Mouse (Mus musculus) ZHBTc4 (cell line): Measurements from ENCODE around the gene Fmod.
A peak's percentile ranks its signal among the peaks of the same experiment; 100 is the strongest.

Source experiments
- DNase-seq: peaks from one replicate; pipeline ENCODE4 v3.0.0-alpha.2; 2011; ENCODE audit warnings: low read depth, low spot score

The Fmod gene

DNA sequence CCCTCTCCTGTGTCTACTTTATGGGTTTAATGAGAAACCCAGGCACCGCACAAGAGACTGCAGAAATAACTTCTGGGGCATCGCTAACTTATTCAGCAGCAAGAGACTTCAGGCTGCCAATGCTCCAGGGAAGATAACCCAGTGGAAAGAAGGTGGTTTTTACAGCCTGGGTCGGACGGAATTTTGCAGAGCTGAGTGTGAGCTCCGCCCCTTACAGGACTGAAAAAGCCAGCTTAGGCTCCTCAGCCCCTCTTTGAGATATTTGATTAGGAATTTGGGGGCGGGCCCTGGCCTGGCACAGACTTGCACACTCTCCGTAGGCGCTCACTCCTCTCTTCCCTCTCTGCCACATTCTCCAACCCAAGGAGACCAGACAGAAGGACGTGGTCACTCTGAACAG lies at the start of gene Fmod:
Gene Fmod, plus strand, starts transcription at position 83 of the 400 bp plus-strand sequence.
- no peak for DNase-seq

DNA sequence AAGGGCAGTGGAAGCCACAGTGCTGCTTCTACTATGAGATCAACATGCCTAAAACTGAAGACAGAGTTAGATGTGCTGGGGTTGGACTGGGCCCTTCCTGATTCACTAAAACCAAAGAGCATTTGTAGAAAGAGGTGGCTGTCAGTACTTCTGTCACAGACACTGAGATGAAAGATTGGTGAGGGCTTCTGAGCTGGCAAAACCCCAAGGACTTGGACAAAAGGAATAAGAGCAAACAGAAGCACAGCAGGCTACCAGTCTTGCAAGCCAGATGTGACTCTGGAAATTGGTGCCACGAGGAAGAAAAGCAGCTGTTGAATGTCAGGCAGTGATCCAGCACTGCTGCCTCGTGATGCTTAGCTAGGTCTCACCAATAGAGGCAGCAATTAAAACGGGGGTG lies 48.2 kb upstream of the Fmod start:
- DNase-seq = no peak

DNA sequence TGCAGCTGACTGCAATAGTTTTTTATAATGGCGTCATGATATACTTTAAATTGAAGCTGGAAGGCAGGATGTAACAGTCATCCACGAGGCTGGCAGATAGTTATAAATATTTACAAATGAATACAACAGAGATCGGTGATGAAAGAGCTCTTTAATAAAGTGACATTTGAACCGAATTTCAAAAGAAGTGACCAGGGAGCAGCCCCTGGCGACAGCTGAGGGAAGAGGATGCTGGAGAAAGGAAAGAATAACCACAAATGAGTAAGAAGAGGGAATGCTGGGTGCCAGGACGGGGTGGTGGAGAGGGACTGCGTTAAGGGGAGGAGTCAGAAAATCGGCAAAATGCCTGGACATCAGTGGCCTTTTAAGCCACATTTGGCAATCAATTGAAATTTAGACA lies 45.8 kb upstream of the Fmod start:
- DNase-seq = no peak

GRCm38 (mm10) chr1:134005490-134005889 lies 31.6 kb upstream of the Fmod start:
- DNase-seq = no peak

- DNase-seq = no peak
Measured at GRCm38 (mm10) chr1:134006105-134006764, 30.8 kb upstream of the Fmod start.

- no peak for DNase-seq
Measured at GRCm38 (mm10) chr1:134024293-134024971, 12.6 kb upstream of the Fmod start.

DNA sequence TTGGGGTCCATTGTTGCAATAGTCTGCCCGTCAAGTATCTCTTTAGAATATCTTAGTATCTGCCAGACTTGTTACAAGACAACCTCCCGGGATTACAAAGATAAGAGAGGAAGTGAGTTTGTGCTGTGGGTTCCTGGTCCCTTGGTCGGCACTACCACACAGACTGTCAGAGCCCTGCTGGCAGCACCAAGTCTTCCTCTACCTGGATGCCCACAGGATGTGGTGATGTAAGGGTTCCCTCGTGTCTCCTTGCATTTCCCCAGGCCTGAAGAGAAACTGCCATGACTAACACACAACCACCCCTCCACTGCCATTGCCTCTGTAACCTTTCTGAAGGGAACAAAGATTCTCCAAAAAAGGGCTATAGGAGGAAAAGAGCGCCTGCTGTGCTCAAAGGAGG lies 11.1 kb upstream of the Fmod start:
- DNase-seq = no peak

DNA sequence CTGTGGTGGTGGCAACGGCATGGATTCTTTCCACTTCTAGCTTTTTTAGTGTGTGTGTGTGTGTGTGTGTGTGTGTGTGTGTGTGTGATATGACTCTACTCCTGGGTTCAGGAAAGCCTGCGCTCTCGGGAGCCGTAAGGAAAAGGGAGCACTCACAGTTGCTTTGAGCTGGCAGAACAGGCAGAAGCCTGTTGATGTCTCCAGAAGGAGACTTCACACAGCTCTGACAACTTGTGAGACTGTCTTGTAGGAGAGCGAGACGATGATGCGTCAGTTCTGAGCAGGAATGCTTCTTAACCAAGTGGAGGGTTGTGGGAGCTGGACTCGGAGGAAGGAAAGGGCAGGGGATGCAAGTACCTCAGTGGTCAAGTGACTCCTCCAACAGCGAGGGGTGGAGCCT lies 10.3 kb upstream of the Fmod start:
- no peak for DNase-seq

DNA sequence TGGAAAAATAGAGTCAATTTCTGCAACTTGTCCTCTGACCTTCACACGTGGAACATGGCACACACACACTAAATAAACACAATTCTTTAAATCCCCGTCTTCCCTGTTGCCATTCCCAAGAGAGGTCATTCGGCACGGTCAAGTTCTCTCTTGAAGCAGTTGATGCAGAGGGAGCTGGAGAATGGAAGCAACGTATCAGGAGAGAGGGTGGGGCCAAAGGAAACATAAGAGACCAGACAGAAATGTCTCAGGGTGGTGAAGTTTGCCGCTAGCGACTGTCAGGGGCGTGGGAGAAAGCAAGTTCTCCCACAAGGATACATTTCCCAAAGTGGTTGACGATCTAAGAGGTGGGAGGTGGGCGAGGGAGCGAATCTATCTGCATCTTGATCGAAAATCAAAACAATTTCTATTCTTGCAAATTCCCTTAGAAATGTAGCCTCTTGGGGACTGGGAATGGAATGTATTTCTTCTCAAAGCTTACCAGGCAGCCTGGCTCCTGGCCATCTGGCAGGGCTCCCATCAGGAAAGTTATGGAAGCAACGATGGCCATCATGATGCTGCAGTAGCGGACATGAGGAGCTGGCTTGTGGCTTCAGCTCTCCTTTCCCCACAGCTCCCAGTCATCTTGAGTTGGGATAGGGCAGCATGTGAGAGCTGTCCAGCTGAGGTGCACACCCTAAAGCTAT lies 8.8 kb upstream of the Fmod start:
- no peak for DNase-seq

DNA sequence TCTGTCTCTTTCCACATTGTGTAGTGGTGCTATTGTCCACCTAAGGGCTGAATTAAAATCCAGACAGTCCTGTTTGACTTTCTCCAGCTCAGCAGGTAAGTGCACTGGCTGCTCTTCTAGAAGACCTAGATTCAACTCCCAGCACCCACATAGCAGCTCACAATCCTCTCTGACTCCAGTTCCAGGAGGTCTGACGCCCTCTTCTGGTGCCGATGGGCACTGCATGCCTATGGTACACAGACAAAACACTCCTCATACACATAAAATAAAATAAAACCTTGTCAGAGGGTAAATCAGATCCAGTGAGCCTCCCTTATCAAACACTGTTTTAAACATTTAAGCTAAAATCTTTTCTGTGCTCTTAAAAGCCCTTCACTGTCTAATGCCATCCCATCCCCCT lies 562 bp upstream of the Fmod start:
- DNase-seq = peak; percentile 72

GRCm38 (mm10) chr1:134038336-134038735 lies 1.3 kb downstream of the Fmod start:
- DNase-seq = no peak

DNA sequence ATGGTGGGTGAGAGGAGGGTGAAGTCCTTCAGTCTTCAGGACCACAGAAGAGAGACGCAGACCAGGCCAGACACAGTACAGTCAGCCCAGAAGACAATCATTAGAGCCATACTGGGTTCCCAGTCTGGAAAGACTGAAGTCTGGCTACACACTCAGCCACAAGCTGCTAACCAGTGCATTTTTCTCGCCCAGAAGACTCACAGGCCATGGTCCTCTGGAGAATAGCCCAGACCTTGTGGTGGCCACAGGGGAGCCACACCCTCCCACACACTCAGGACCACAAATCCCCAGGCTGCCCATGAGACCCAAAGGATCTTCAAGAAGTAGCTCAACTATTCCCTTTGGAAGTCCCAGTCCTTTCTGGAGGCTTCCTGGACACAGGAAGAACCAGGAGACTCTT lies 2.3 kb downstream of the Fmod start:
- DNase-seq = no peak

GRCm38 (mm10) chr1:134041900-134042299 lies 4.8 kb downstream of the Fmod start:
- DNase-seq = no peak

DNA sequence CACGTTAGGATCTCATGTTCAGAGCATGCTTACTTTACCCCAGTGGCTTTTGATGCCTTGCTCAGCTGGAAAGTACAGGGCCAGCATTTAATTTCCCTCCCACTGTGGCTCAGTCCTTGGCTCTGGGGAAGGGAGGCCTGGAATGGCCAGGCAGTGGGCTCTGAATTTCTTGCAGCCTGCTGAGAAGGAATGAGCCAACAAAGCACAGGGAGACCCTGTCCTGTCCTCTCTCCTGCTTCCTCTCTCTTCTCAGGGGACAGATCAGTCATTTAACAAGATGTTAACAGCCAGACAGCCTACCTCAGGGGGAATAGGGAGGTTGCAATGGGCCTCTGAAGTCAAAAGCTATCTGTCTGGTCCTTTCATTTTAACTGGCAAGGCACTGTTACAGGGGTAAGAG lies 5.3 kb downstream of the Fmod start:
- DNase-seq = no peak

DNA sequence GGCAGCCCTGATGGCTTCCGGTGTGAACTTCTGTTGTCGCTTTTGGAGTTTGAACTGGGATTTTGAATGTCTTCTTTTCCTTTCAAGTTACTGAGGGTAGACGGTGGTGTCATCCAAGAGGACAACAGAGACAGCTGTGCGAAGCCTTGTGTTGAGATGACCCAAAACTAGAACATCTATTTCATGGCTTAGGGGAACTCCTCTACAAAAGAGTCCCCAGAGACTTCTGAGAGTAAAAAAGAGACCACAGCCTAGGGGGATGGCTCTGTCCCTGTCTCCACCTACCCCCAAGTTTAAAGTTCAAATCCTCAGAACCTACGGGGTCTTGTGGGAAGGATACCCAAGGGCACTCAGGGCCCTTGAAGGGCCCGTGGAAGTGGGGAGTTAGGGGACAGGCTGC lies 7.8 kb downstream of the Fmod start:
- DNase-seq = no peak

DNA sequence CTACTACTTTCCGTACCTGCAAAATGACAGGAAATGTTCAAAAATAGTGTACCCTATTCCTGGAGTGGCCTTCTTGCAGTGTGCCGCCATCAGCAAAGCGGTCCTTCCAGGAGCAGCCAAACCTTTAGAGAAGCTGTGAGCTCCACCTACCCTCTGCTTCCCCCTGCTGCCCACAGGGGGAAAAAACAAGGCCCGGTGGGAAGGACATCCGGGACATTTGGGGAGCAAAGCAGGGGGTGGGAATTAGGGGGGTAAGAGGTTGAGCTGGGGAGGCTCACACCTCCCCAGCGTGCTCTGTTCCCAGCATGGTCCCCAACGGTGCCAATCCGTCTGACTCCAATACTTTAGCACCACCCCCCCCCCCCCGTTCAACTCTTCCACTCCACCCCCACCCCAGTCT lies 8.9 kb downstream of the Fmod start:
- DNase-seq = peak; percentile 81

DNA sequence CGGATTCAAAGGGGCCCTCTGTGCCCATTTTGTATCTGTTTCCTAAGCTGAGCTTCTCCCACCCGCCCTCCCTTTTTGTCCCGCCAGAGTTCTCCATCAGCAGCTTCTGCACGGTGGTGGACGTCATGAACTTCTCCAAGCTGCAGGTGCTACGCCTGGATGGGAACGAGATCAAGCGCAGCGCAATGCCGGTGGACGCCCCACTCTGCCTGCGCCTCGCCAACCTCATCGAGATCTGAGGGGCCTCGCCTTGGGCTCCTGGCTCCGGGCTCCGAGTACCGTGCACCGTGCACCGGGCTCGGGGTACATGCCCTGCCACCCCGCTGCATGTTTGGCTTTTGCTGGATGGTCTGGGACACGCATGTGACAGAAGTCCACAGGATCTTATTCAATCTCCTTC lies 9.3 kb downstream of the Fmod start:
- peak; percentile 33 for DNase-seq

- DNase-seq = no peak
Measured at GRCm38 (mm10) chr1:134047431-134047830, 10.4 kb downstream of the Fmod start.

- DNase-seq = peak; percentile 84
Measured at GRCm38 (mm10) chr1:134048759-134049158, 11.7 kb downstream of the Fmod start.

- DNase-seq = no peak
Measured at GRCm38 (mm10) chr1:134049542-134049941, 12.5 kb downstream of the Fmod start.

- DNase-seq = peak; percentile 83
Measured at GRCm38 (mm10) chr1:134053207-134053606, 16.2 kb downstream of the Fmod start.

DNA sequence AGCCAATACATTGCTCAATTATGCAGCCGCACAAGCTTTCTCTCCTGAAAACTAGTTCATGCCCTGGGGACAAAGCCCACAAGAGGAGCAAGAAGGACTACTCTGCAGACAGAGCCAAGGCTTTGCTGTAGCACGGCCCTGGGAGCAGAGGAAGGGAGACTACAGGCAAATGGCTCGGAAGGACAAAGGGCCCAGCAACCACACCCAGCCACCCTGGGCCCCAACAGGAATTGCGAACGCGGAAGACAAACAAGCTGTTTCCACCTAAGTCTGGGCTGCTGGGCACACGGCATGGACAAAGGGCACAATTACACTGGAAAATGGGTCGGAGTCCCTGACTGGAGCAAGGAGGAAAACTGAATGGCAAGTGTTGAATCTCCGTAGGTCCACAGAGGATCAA lies 18.0 kb downstream of the Fmod start:
- no peak for DNase-seq

GRCm38 (mm10) chr1:134055666-134056245 lies 18.7 kb downstream of the Fmod start:
- peak; percentile 67 for DNase-seq
